Mouse (Mus musculus): ENCODE results near the gene Rpl13a. TPM values are rescaled to one million over a fixed set of nuclear protein-coding genes. Genes with fewer than 3 reads are reported as not detected.
"Not testable (repeated sequence)": the region's sequence is repeated elsewhere in the genome, so short reads cannot be mapped to it uniquely, and the experiment has no call there.

Gene Rpl13a
- polyA plus RNA-seq, 1 experiment from 2014 or later, result 1,390 TPM

DNA sequence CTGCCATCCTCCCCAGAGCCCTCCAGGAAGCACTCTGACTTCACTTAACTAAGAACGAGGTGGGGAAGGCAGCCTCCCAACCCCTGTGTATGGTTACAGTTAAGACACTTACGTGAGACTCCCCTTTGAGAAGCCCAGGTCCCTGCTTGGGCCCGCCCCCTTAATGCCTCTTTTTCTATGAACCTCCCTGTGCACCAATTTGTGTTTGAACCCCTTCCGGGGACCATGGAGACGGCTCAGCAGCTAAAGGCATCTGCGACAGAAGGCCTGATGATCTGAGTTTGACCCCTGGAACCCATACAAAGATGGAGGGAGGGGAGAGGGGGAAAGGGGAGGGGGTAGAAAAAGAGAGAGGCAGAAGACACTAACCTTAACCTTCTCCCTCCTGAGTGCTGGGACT is 22.1 kb downstream of the Rpl13a start:
- Histone ChIP-seq H3K4me3 (no peak overlapping the region), H3K27me3 (no peaks in the 10 kb centered on the region), H3K9ac (no peak overlapping the region), H3K27ac (no peak overlapping the region), H3K4me2 (no peak overlapping the region), H3K4me1 (peaks cover 28% of the 10 kb centered on the region), H3K9me3 (no peaks in the 10 kb centered on the region), H3K36me3 (no peaks in the 10 kb centered on the region)
- 55% methylated on average over 6 of the region's 6 CpGs for WGBS
- no peak for ATAC-seq (ENCODE audit: insufficient number of reproducible peaks, low FRiP score, low TSS enrichment, low read depth)

DNA sequence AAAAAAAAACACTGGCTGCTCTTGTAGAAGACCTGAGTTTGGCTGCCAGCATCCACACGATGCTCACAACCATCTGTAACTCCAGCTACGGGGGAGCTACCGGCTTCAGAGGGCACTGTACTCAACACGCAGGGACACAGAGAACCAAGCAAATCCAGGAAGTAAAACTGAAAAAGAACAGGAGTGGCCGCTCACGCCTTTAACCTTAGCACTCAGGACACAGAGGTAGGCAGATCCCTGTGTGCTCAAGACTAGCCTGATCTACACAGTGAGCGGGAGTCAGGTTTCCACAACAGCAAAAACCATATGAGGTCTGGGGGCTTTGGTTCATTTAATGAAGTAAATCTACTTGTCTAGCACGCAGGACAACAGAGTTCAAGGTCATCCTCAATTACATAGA is 23.1 kb downstream of the Rpl13a start:
- no peak for ATAC-seq (ENCODE audit: insufficient number of reproducible peaks, low FRiP score, low TSS enrichment, low read depth)
- Histone ChIP-seq H3K4me3 (no peak overlapping the region), H3K27ac (no peak overlapping the region), H3K4me1 (peaks cover 28% of the 10 kb centered on the region), H3K4me2 (no peak overlapping the region), H3K36me3 (no peaks in the 10 kb centered on the region), H3K9ac (no peak overlapping the region), H3K27me3 (no peaks in the 10 kb centered on the region), H3K9me3 (no peaks in the 10 kb centered on the region)
- WGBS, result 68% methylated on average over 8 of the region's 8 CpGs

DNA sequence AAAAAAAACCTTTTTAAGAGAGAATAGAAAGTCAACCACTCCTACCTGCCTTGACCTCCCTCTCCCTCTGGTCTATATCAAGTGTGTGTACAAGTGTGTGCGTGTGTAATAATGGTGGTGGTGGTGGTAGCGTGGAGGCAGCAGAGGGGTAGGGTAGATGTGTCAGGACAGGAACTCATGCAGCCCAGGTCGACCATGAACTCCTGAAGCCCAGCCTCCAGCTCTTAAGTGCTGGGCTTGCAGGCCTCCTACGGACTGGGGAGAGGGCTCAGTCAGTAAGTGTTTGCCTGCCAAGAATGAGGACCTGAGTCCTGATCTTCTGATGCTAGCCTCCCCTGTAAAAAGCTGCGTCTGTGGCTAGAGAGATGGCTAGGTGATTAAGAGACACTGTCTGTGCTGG is 23.6 kb downstream of the Rpl13a start:
- Histone ChIP-seq H3K9ac (no peak overlapping the region), H3K27me3 (no peaks in the 10 kb centered on the region), H3K4me1 (peaks cover 28% of the 10 kb centered on the region), H3K4me3 (no peak overlapping the region), H3K4me2 (no peak overlapping the region), H3K36me3 (no peaks in the 10 kb centered on the region), H3K9me3 (no peaks in the 10 kb centered on the region), H3K27ac (no peak overlapping the region)
- ATAC-seq (ENCODE audit: insufficient number of reproducible peaks, low FRiP score, low TSS enrichment, low read depth), result no peak
- WGBS, result 78% methylated on average over 5 of the region's 5 CpGs

GRCm38 (mm10) chr7:45103652-45104180 is 24.8 kb downstream of the Rpl13a start, which contains the start of gene Fcgrt:
Fcgrt (minus strand) TSS chr7:45103851.
- 13% methylated on average over 7 of the region's 7 CpGs for WGBS
- Histone ChIP-seq H3K4me1 (peaks cover 28% of the 10 kb centered on the region), H3K9me3 (no peaks in the 10 kb centered on the region), H3K9ac (peak within 1 kb of the TSS; percentile 54), H3K27ac (peak within 1 kb of the TSS; percentile 96), H3K27me3 (no peaks in the 10 kb centered on the region), H3K36me3 (0 out of 2 replicates have a peak, but pooled peaks cover 2% of the 10 kb centered on the region), H3K4me3 (peak within 1 kb of the TSS; percentile 39), H3K4me2 (peak within 1 kb of the TSS; percentile 56)
- peak; percentile 91 for ATAC-seq (ENCODE audit: insufficient number of reproducible peaks, low FRiP score, low TSS enrichment, low read depth)

- H3K27ac ChIP-seq, result peak overlapping the region; percentile 96
- H3K4me1 ChIP-seq, result peaks cover 28% of the 10 kb centered on the region
- H3K27me3 ChIP-seq, result no peaks in the 10 kb centered on the region
- H3K36me3 ChIP-seq, result 0 out of 2 replicates have a peak, but pooled peaks cover 2% of the 10 kb centered on the region
- peak overlapping the region; percentile 39 for H3K4me3 ChIP-seq
- no peak; the same call in 1 of the 2 replicates for ATAC-seq (ENCODE audit: insufficient number of reproducible peaks, low FRiP score, low TSS enrichment, low read depth)
- H3K9ac ChIP-seq, result peak overlapping the region; percentile 54
- peak overlapping the region; percentile 56 for H3K4me2 ChIP-seq
- no peaks in the 10 kb centered on the region for H3K9me3 ChIP-seq
- 66% methylated on average over 9 of the region's 9 CpGs for WGBS
Measured at GRCm38 (mm10) chr7:45102940-45103585, 25.5 kb downstream of the Rpl13a start.

- peak overlapping the region; percentile 39 for H3K4me3 ChIP-seq
- no peaks in the 10 kb centered on the region for H3K9me3 ChIP-seq
- H3K9ac ChIP-seq, result 0 out of 2 replicates have a peak overlapping the region, but pooled peaks have one; percentile 14
- peak overlapping the region; percentile 96; the same call in 1 of the 2 replicates for H3K27ac ChIP-seq
- H3K4me2 ChIP-seq, result peak overlapping the region; percentile 56
- 84% methylated on average over 11 of the region's 11 CpGs for WGBS
- ATAC-seq (ENCODE audit: insufficient number of reproducible peaks, low FRiP score, low TSS enrichment, low read depth), result no peak
- peaks cover 28% of the 10 kb centered on the region for H3K4me1 ChIP-seq
- no peaks in the 10 kb centered on the region for H3K27me3 ChIP-seq
- 0 out of 2 replicates have a peak, but pooled peaks cover 2% of the 10 kb centered on the region for H3K36me3 ChIP-seq
Measured at GRCm38 (mm10) chr7:45102441-45102840, 26.1 kb downstream of the Rpl13a start.

- no peak overlapping the region for H3K4me3 ChIP-seq
- 87% methylated on average over 6 of the region's 6 CpGs for WGBS
- H3K36me3 ChIP-seq, result peaks cover 10% of the 10 kb centered on the region
- H3K4me1 ChIP-seq, result peaks cover 28% of the 10 kb centered on the region
- H3K9ac ChIP-seq, result no peak overlapping the region
- peak overlapping the region; percentile 3; the same call in 1 of the 2 replicates for H3K27ac ChIP-seq
- ATAC-seq (ENCODE audit: insufficient number of reproducible peaks, low FRiP score, low TSS enrichment, low read depth), result no peak
- H3K4me2 ChIP-seq, result no peak overlapping the region
- no peaks in the 10 kb centered on the region for H3K27me3 ChIP-seq
- no peaks in the 10 kb centered on the region for H3K9me3 ChIP-seq
Measured at GRCm38 (mm10) chr7:45100046-45100445, 28.5 kb downstream of the Rpl13a start.

- 88% methylated on average over 8 of the region's 8 CpGs for whole genome bisulfite sequencing
- H3K9me3 ChIP-seq, result no peaks in the 10 kb centered on the region
- peaks cover 10% of the 10 kb centered on the region for H3K36me3 ChIP-seq
- H3K4me2 ChIP-seq, result no peak overlapping the region
- H3K27me3 ChIP-seq, result no peaks in the 10 kb centered on the region
- ATAC-seq (ENCODE audit: insufficient number of reproducible peaks, low FRiP score, low TSS enrichment, low read depth), result no peak
- H3K4me3 ChIP-seq, result no peak overlapping the region
- H3K4me1 ChIP-seq, result peaks cover 27% of the 10 kb centered on the region
- no peak overlapping the region for H3K27ac ChIP-seq
- no peak overlapping the region for H3K9ac ChIP-seq
Measured at GRCm38 (mm10) chr7:45098541-45099240, 29.9 kb downstream of the Rpl13a start.

DNA sequence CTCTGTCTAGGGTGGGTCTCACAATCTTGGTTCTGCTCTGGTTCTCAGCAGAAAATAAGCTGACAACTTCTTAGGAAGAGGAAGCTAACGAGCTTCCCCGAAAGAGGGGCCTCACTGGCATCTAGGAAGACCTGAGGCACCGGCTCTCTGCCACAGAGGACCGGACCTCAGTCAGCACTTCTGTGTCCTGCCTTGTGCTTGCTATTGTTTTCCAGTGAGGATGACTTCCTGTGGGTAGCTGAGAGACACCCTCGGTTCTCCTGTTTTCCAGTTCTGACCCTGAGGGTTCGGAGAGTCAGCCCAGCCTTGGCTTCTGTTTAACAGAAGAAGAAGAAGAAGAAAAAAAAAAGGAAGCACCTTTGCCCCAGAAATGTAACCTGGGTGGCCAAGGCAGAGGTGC is 31.1 kb downstream of the Rpl13a start:
- no peak overlapping the region for H3K9ac ChIP-seq
- H3K4me2 ChIP-seq, result no peak overlapping the region
- ATAC-seq (ENCODE audit: insufficient number of reproducible peaks, low FRiP score, low TSS enrichment, low read depth), result no peak
- H3K4me3 ChIP-seq, result no peak overlapping the region
- peaks cover 24% of the 10 kb centered on the region for H3K4me1 ChIP-seq
- 64% methylated on average over 6 of the region's 6 CpGs for WGBS
- H3K36me3 ChIP-seq, result peaks cover 10% of the 10 kb centered on the region
- H3K9me3 ChIP-seq, result no peaks in the 10 kb centered on the region
- no peaks in the 10 kb centered on the region for H3K27me3 ChIP-seq
- peak overlapping the region; percentile 6; the same call in 1 of the 2 replicates for H3K27ac ChIP-seq

- ATAC-seq (ENCODE audit: insufficient number of reproducible peaks, low FRiP score, low TSS enrichment, low read depth); H3K27me3 ChIP-seq; H3K4me2 ChIP-seq; H3K27ac ChIP-seq; H3K36me3 ChIP-seq; H3K9me3 ChIP-seq; H3K4me3 ChIP-seq; H3K9ac ChIP-seq: not testable (repeated sequence)
- H3K4me1 ChIP-seq, result peaks cover 20% of the 10 kb centered on the region
- WGBS, result 95% methylated on average over 14 of the region's 14 CpGs
Measured at GRCm38 (mm10) chr7:45095965-45096364, 32.6 kb downstream of the Rpl13a start.

GRCm38 (mm10) chr7:45095367-45095766 is 33.2 kb downstream of the Rpl13a start:
- no peak overlapping the region for H3K27ac ChIP-seq
- ATAC-seq (ENCODE audit: insufficient number of reproducible peaks, low FRiP score, low TSS enrichment, low read depth), result no peak
- WGBS, result 82% methylated on average over 6 of the region's 6 CpGs

GRCm38 (mm10) chr7:45094121-45094520 is 34.4 kb downstream of the Rpl13a start:
- H3K4me3 ChIP-seq, result no peak overlapping the region
- no peaks in the 10 kb centered on the region for H3K9me3 ChIP-seq
- ATAC-seq (ENCODE audit: insufficient number of reproducible peaks, low FRiP score, low TSS enrichment, low read depth), result no peak
- no peak overlapping the region for H3K9ac ChIP-seq
- peak overlapping the region; percentile 93 for H3K27ac ChIP-seq
- no peak overlapping the region for H3K4me2 ChIP-seq
- 9% methylated on average over 7 of the region's 7 CpGs for WGBS
- no peaks in the 10 kb centered on the region for H3K27me3 ChIP-seq
- H3K36me3 ChIP-seq, result peaks cover 13% of the 10 kb centered on the region
- H3K4me1 ChIP-seq, result peaks cover 29% of the 10 kb centered on the region

More at GRCm38 (mm10) chr7:45095367-45095766, 33.2 kb downstream of the Rpl13a start:
- no peak overlapping the region for H3K9ac ChIP-seq
- no peaks in the 10 kb centered on the region for H3K9me3 ChIP-seq
- H3K27me3 ChIP-seq, result no peaks in the 10 kb centered on the region
- peaks cover 11% of the 10 kb centered on the region for H3K36me3 ChIP-seq
- H3K4me3 ChIP-seq, result no peak overlapping the region
- no peak overlapping the region for H3K4me2 ChIP-seq
- H3K4me1 ChIP-seq, result peaks cover 26% of the 10 kb centered on the region

Measured in limb, embryonic 15.5 days (tissue).